ENCODE assay signal across 7 mouse cellular contexts in the genomic region with DNA sequence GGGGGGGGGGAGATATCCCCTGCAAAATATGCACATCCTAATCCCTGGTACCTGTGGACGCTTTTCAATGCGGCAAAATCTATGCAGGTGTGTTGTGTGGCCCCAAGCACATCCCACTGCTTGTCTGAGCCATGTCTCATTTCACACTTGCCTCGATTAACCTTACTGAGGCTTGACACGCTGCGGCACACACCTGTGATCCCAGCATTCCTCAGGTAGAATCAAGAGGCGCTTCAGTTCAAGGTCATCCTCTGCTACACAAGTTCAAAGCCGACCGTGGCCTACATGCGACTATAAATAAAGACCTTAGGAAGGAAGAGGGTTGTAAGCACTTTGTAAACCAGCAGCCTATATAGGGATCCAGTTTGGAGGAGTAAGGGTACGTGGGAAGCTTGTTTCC. TPM values are rescaled to one million over a fixed set of nuclear protein-coding genes. Genes with fewer than 3 reads are reported as not detected.
DNase-seq lines count a peak whose midpoint lies in the region; ATAC-seq and TF ChIP-seq lines count a peak whose summit lies in the region.

No protein-coding gene starts in this region.

- DNase-seq in liver, embryonic 11.5 days (ENCODE audit: low spot score), result no peak
- no peak for DNase-seq in liver
- no peak for DNase-seq in limb, embryonic 14.5 days (ENCODE audit: low spot score)
- DNase-seq in ovary, postnatal 10 days (ENCODE audit: low spot score), result no peak
- DNase-seq in thymus, postnatal 4 days, result no peak

- H3K9ac ChIP-seq in liver, embryonic 11.5 days (ENCODE audit: low read depth, low read length), result peak overlapping the region; percentile 80; the same call in 1 of the 2 replicates
- H3K9ac ChIP-seq in forebrain, embryonic 16.5 days (replicated peaks; ENCODE audit: low read depth, low read length), result no peak overlapping the region
- H3K9ac ChIP-seq in limb, embryonic 14.5 days (ENCODE audit: low read depth, low read length, severe bottlenecking), result no peak overlapping the region
- H3K9ac ChIP-seq in stomach, embryonic 14.5 days (replicated peaks; ENCODE audit: low read depth, low read length), result no peak overlapping the region

- ATAC-seq in liver, embryonic 11.5 days (replicated peaks; ENCODE audit: low FRiP score), result no peak
- ATAC-seq in forebrain, embryonic 16.5 days, result no peak
- no peak for ATAC-seq in limb, embryonic 14.5 days (ENCODE audit: low FRiP score, low read depth)
- no peak for ATAC-seq in stomach, embryonic 14.5 days (ENCODE audit: insufficient number of reproducible peaks, insufficient read depth, low FRiP score, low read depth)

- H3K27me3 ChIP-seq in liver, embryonic 11.5 days (replicated peaks; ENCODE audit: control insufficient read depth, insufficient read depth, low read length), result no peaks in the 10 kb centered on the region
- no peaks in the 10 kb centered on the region for H3K27me3 ChIP-seq in forebrain, embryonic 16.5 days (replicated peaks; ENCODE audit: control insufficient read depth, insufficient read depth, low read length)
- no peaks in the 10 kb centered on the region for H3K27me3 ChIP-seq in limb, embryonic 14.5 days (ENCODE audit: control insufficient read depth, insufficient read depth, low read length)
- H3K27me3 ChIP-seq in stomach, embryonic 14.5 days (ENCODE audit: control insufficient read depth, insufficient read depth, low read length), result no peaks in the 10 kb centered on the region

- H3K4me3 ChIP-seq in liver, embryonic 11.5 days (ENCODE audit: low read depth, low read length), result peak overlapping the region; percentile 71
- H3K4me3 ChIP-seq in forebrain, embryonic 16.5 days (replicated peaks; ENCODE audit: low read length), result no peak overlapping the region; the same call in 1 of the 2 replicates
- H3K4me3 ChIP-seq in limb, embryonic 14.5 days (replicated peaks; ENCODE audit: low read length), result peak overlapping the region; percentile 63
- no peak overlapping the region for H3K4me3 ChIP-seq in stomach, embryonic 14.5 days (ENCODE audit: low read depth, low read length)

- no peak for TF ChIP-seq POLR2A in limb, embryonic 14.5 days (IDR thresholded peaks at IDR 0.05; ENCODE audit: borderline replicate concordance, extremely low read depth, insufficient read depth, insufficient read length)

- 0 out of 2 replicates have a peak overlapping the region, but pooled peaks have one; percentile 29 for H3K27ac ChIP-seq in liver, embryonic 11.5 days (ENCODE audit: low read depth, low read length)
- H3K27ac ChIP-seq in forebrain, embryonic 16.5 days (ENCODE audit: low read length), result no peak overlapping the region
- no peak overlapping the region for H3K27ac ChIP-seq in limb, embryonic 14.5 days (replicated peaks; ENCODE audit: low read depth, low read length)
- H3K27ac ChIP-seq in stomach, embryonic 14.5 days (ENCODE audit: low read length), result no peak overlapping the region

- H3K4me2 ChIP-seq in liver, embryonic 11.5 days, result peak overlapping the region; percentile 97
- peak overlapping the region; percentile 84 for H3K4me2 ChIP-seq in forebrain, embryonic 16.5 days (ENCODE audit: low read length)
- peak overlapping the region; percentile 93 for H3K4me2 ChIP-seq in limb, embryonic 14.5 days (replicated peaks; ENCODE audit: low read depth, low read length, severe bottlenecking)
- H3K4me2 ChIP-seq in stomach, embryonic 14.5 days (replicated peaks; ENCODE audit: low read depth, low read length), result peak overlapping the region; percentile 91

- H3K36me3 ChIP-seq in liver, embryonic 11.5 days (ENCODE audit: control insufficient read depth, insufficient read depth, low read length), result no peaks in the 10 kb centered on the region
- no peaks in the 10 kb centered on the region; the same call in 1 of the 2 replicates for H3K36me3 ChIP-seq in forebrain, embryonic 16.5 days (ENCODE audit: control insufficient read depth, insufficient read depth)
- H3K36me3 ChIP-seq in limb, embryonic 14.5 days (ENCODE audit: control insufficient read depth, insufficient read depth, low read length), result peaks cover 7% of the 10 kb centered on the region
- peaks cover 2% of the 10 kb centered on the region; the same call in 1 of the 2 replicates for H3K36me3 ChIP-seq in stomach, embryonic 14.5 days (ENCODE audit: control insufficient read depth, insufficient read depth, low read length)

- H3K9me3 ChIP-seq in liver, embryonic 11.5 days (ENCODE audit: control insufficient read depth, low read length), result no peaks in the 10 kb centered on the region
- no peaks in the 10 kb centered on the region for H3K9me3 ChIP-seq in forebrain, embryonic 16.5 days (ENCODE audit: control insufficient read depth, low read length)
- no peaks in the 10 kb centered on the region for H3K9me3 ChIP-seq in limb, embryonic 14.5 days (ENCODE audit: control insufficient read depth, low read length)
- no peaks in the 10 kb centered on the region for H3K9me3 ChIP-seq in stomach, embryonic 14.5 days (ENCODE audit: control insufficient read depth, low read depth, low read length)

- peaks cover 25% of the 10 kb centered on the region for H3K4me1 ChIP-seq in liver, embryonic 11.5 days (replicated peaks; ENCODE audit: control insufficient read depth, insufficient read depth, low read length)
- peaks cover 53% of the 10 kb centered on the region for H3K4me1 ChIP-seq in forebrain, embryonic 16.5 days (replicated peaks; ENCODE audit: control insufficient read depth, insufficient read depth, low read length)
- H3K4me1 ChIP-seq in limb, embryonic 14.5 days (ENCODE audit: control insufficient read depth, insufficient read depth, low read length), result peaks cover 13% of the 10 kb centered on the region; the same call in 1 of the 2 replicates
- H3K4me1 ChIP-seq in stomach, embryonic 14.5 days (ENCODE audit: control insufficient read depth, insufficient read depth, low read length), result peaks cover 15% of the 10 kb centered on the region

- 61% methylated on average over 10 of the region's 10 CpGs for WGBS in liver, embryonic 11.5 days
- 80% methylated on average over 10 of the region's 10 CpGs for WGBS in forebrain, embryonic 16.5 days
- 55% methylated on average over 10 of the region's 10 CpGs for WGBS in limb, embryonic 14.5 days
- 61% methylated on average over 10 of the region's 10 CpGs for WGBS in stomach, embryonic 14.5 days

RNA-seq across cellular contexts. Expression of a gene that starts 0.6 kb away (rescaled TPM):
- 0.39 and 0.43 TPM in 2 replicates for polyA plus RNA-seq in liver, embryonic 11.5 days (2014; fragmentation: Nextera tagmentation; extraction: Ambion mirVana)
- polyA plus RNA-seq in forebrain, embryonic 16.5 days (2015; fragmentation: Nextera tagmentation; extraction: Ambion mirVana), result 52.3 and 59.8 TPM in 2 replicates
- 19.7 and 25.0 TPM in 2 replicates for polyA plus RNA-seq in limb, embryonic 14.5 days (2012; rRNA removed)
- polyA plus RNA-seq in limb, embryonic 14.5 days (2014; fragmentation: Nextera tagmentation; extraction: Ambion mirVana), result 1.2 and 1.4 TPM in 2 replicates
- polyA plus RNA-seq in stomach, embryonic 14.5 days (2014; fragmentation: Nextera tagmentation; extraction: Ambion mirVana), result 1.0 and 1.4 TPM in 2 replicates

RNA-seq across cellular contexts. Expression of a gene that starts 3.5 kb away (rescaled TPM):
- 129 and 134 TPM in 2 replicates for polyA plus RNA-seq in liver, embryonic 11.5 days (2014; fragmentation: Nextera tagmentation; extraction: Ambion mirVana)
- polyA plus RNA-seq in forebrain, embryonic 16.5 days (2015; fragmentation: Nextera tagmentation; extraction: Ambion mirVana), result 69.1 and 72.2 TPM in 2 replicates
- polyA plus RNA-seq in limb, embryonic 14.5 days (2012; rRNA removed), result 89.1 and 111 TPM in 2 replicates
- 151 and 164 TPM in 2 replicates for polyA plus RNA-seq in limb, embryonic 14.5 days (2014; fragmentation: Nextera tagmentation; extraction: Ambion mirVana)
- polyA plus RNA-seq in stomach, embryonic 14.5 days (2014; fragmentation: Nextera tagmentation; extraction: Ambion mirVana), result 118 and 132 TPM in 2 replicates

RNA-seq across cellular contexts. Expression of a gene that starts 36.6 kb away (rescaled TPM):
- polyA plus RNA-seq in liver, embryonic 11.5 days (2014; fragmentation: Nextera tagmentation; extraction: Ambion mirVana), result 49.4 and 55.0 TPM in 2 replicates
- polyA plus RNA-seq in forebrain, embryonic 16.5 days (2015; fragmentation: Nextera tagmentation; extraction: Ambion mirVana), result 28.7 and 34.4 TPM in 2 replicates
- polyA plus RNA-seq in limb, embryonic 14.5 days (2012; rRNA removed), result 45.2 and 46.8 TPM in 2 replicates
- polyA plus RNA-seq in limb, embryonic 14.5 days (2014; fragmentation: Nextera tagmentation; extraction: Ambion mirVana), result 37.6 and 44.9 TPM in 2 replicates
- polyA plus RNA-seq in stomach, embryonic 14.5 days (2014; fragmentation: Nextera tagmentation; extraction: Ambion mirVana), result 32.7 and 38.1 TPM in 2 replicates

RNA-seq across cellular contexts. Expression of a gene that starts 45.4 kb away (rescaled TPM):
- polyA plus RNA-seq in liver, embryonic 11.5 days (2014; fragmentation: Nextera tagmentation; extraction: Ambion mirVana), result 9.3 and 11.1 TPM in 2 replicates
- polyA plus RNA-seq in forebrain, embryonic 16.5 days (2015; fragmentation: Nextera tagmentation; extraction: Ambion mirVana), result 10.2 and 11.9 TPM in 2 replicates
- polyA plus RNA-seq in limb, embryonic 14.5 days (2012; rRNA removed), result 42.0 and 42.3 TPM in 2 replicates
- 13.9 and 16.7 TPM in 2 replicates for polyA plus RNA-seq in limb, embryonic 14.5 days (2014; fragmentation: Nextera tagmentation; extraction: Ambion mirVana)
- polyA plus RNA-seq in stomach, embryonic 14.5 days (2014; fragmentation: Nextera tagmentation; extraction: Ambion mirVana), result 13.6 and 17.6 TPM in 2 replicates

RNA-seq across cellular contexts. Expression of a gene that starts 45.5 kb away (rescaled TPM):
- polyA plus RNA-seq in liver, embryonic 11.5 days (2014; fragmentation: Nextera tagmentation; extraction: Ambion mirVana), result 10.2 and 13.1 TPM in 2 replicates
- polyA plus RNA-seq in forebrain, embryonic 16.5 days (2015; fragmentation: Nextera tagmentation; extraction: Ambion mirVana), result 11.1 and 11.2 TPM in 2 replicates
- 19.4 and 30.1 TPM in 2 replicates for polyA plus RNA-seq in limb, embryonic 14.5 days (2012; rRNA removed)
- 17.3 and 18.5 TPM in 2 replicates for polyA plus RNA-seq in limb, embryonic 14.5 days (2014; fragmentation: Nextera tagmentation; extraction: Ambion mirVana)
- 22.3 and 23.3 TPM in 2 replicates for polyA plus RNA-seq in stomach, embryonic 14.5 days (2014; fragmentation: Nextera tagmentation; extraction: Ambion mirVana)

Comparison
In these comparisons a context has a peak if more than half of its experiments do, and no peak if none do; other contexts are left out.
1. H3K4me3 ChIP-seq: peak in liver, embryonic 11.5 days (single experiment) and limb, embryonic 14.5 days (single experiment); none in forebrain, embryonic 16.5 days (single experiment) and stomach, embryonic 14.5 days (single experiment).
2. Peak in every context shown above with its lines, with median percentiles within 50 percentile points of each other: H3K4me2 ChIP-seq.